Mouse (Mus musculus): ENCODE results near the gene Fbxo34.
"Not testable (repeated sequence)": the region's sequence is repeated elsewhere in the genome, so short reads cannot be mapped to it uniquely, and the experiment has no call there.

Fbxo34 gene

GRCm38 (mm10) chr14:47518619-47519018, 68.4 kb downstream of the Fbxo34 start:
- no peak for DNase-seq (ENCODE audit: low spot score)

- DNase-seq (ENCODE audit: low spot score): no peak
These were observed 70.7 kb downstream of the Fbxo34 start for GRCm38 (mm10) chr14:47520751-47521449.

DNA sequence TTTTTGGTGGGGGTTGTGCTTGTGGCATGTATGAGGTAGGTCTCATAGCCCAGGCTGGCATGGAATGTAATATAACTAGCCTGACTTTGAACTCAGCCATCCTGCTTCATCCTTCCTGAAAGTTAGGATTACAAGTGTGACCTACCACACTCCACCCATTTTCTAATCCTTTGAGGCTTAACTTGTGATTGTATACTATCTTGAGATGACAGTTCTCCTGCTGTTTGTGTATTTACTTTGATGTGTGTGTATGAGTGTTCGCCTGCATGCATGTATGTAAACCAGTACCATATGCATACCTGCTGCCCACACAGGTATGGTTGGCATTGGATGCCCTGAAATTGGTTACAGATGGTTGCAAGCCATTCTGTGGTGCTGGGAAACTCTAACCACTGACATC, 71.4 kb downstream of the Fbxo34 start:
- DNase-seq (ENCODE audit: low spot score): no peak

- DNase-seq (ENCODE audit: low spot score): no peak
These were observed 72.1 kb downstream of the Fbxo34 start for GRCm38 (mm10) chr14:47522301-47522700.

DNA sequence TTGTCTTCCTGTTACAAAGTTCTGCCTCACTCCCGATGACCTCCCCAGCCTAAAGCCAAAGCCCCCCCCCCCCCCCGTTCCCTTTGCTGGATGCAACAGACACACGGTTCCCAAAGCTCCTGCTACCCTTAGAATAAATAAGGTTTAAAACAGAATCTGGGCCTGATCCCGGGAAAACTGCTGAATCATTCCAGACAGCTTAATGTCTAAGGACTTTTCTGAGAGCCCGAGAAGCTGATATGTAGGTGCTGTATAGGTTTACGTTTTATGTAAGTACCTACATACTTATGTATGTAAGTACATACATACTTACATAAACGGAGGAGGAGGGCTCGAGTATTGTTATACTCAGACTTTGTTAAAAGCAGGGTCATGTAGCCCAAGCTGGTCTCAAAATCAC, 75.2 kb downstream of the Fbxo34 start:
- DNase-seq (ENCODE audit: low spot score): no peak

DNA sequence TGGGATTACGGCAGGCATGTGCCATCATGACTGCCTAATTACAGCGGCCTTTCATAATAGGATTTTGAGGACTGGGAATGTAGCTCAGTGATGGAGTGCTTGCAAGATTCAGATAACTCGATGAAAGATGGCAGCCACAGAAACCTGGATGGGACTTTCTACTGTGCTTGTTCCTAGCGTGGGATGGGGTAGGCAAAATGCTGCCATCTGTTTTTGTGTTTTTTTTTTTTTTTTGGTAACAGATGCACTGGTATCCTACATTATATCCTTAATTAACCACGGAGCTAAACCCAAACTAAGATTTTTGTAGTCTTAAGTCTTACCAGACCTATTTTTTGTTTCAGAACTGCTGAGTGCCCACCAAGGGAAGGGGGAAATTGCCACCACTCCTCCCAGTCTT, 75.6 kb downstream of the Fbxo34 start:
- no peak for DNase-seq (ENCODE audit: low spot score)

GRCm38 (mm10) chr14:47527833-47528232, 77.6 kb downstream of the Fbxo34 start:
- no peak for DNase-seq (ENCODE audit: low spot score)

- no peak for DNase-seq (ENCODE audit: low spot score)
These were observed 78.1 kb downstream of the Fbxo34 start for GRCm38 (mm10) chr14:47528293-47528692.

- peak; percentile 55 for DNase-seq (ENCODE audit: low spot score)
These were observed 78.8 kb downstream of the Fbxo34 start for GRCm38 (mm10) chr14:47529019-47529418.

- not testable (repeated sequence) for DNase-seq (ENCODE audit: low spot score)
These were observed 79.4 kb downstream of the Fbxo34 start for GRCm38 (mm10) chr14:47529592-47529991.

DNA sequence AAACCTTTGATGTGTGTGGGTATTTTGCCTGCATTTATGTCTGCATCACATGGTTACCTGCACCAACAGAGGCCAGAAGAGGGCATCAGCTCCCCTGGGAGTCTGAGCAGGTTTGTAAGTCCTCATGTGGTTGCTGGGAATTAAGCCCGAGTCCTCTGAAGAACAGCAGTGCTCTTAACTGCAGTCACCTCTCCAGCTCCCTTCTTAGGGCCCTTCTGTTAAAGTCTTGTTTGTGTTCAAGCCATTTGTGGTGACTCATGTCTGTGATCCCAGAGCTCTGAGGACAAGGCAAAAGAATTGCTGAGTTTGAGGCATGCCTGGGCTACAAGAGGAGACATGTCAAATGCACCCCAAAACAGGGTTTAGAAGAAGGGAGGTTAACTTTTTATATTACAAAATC, 82.3 kb downstream of the Fbxo34 start:
- no peak for DNase-seq (ENCODE audit: low spot score)

DNA sequence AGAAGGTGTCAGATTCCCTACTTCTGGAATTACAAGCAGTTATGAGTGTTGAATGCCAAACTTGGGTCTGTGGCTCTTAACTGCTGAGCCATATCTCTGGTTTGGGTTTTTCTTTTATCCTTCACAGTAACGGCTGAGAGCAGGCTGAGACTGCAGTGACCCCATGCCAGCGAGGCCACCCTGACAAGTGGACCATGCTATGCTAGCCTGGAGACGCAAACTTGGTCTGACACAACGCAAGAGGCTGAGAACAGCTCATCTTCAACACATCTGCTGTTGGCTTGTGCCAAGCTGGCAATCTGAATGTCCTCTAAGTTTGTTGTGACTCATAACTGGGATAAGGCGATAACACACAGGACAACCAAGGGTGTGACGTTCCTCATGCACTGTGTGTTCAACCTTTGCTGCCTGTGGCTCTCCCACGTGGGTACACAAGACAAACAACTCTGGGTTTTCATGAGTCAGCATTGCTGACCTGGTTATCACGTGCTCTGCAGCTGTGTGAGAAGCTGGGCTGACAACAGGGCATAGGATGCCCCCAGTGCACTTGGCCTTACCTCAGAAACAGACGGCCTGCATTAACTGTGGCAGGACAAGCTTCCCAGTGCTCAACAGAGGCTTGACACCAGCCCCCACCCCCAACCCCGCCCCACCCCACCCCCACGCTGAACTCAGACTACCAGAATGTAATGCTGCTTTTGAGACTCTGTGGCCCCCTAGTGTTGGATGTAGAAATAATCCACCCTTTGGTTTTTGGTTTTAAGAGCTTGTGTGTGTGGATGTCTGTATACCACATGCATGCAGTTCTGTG, 83.3 kb downstream of the Fbxo34 start:
- DNase-seq (ENCODE audit: low spot score): no peak

DNA sequence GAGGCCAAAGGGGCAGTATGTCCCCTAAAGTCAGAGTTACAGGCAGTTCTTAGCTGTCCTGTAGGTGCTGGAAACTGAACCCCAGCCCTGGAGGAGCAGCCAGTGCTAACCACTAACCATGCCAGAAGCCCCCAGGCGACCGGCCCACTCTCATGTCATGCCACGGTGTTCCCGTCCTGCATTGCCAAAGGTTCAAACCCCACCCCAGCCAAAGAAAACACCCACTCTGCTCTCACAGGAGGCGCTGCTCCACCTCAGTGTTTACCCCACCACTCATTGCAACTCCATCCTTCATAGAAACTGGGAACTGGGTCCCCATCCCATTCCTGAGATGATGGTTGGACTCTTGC, 83.9 kb downstream of the Fbxo34 start:
- DNase-seq (ENCODE audit: low spot score): no peak

GRCm38 (mm10) chr14:47535096-47535495, 84.9 kb downstream of the Fbxo34 start:
- no peak for DNase-seq (ENCODE audit: low spot score)

GRCm38 (mm10) chr14:47541325-47541948, 91.2 kb downstream of the Fbxo34 start:
- DNase-seq (ENCODE audit: low spot score): no peak

GRCm38 (mm10) chr14:47542283-47542682, 92.1 kb downstream of the Fbxo34 start:
- no peak for DNase-seq (ENCODE audit: low spot score)

DNA sequence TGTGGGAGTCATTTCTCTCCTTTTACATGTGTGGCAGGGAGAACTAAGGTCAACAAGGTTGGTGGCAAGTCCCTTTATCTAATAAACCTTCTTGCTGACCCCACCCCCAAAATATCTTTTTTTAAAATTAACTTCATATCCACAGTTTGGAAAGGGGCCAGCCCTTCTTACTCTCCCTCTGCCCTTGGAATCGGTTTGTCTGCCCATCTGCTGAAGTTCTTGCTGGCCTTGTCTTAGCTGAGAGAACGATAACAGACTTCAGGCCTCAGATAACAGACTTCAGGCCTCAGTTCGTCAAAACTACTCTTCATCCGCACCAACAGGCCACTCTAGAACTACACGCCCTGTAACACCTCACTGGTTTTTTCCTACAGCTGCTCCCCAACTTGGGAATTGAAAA, 94.1 kb downstream of the Fbxo34 start:
- DNase-seq (ENCODE audit: low spot score): no peak

- no peak for DNase-seq (ENCODE audit: low spot score)
These were observed 94.7 kb downstream of the Fbxo34 start for GRCm38 (mm10) chr14:47544877-47545276.

DNA sequence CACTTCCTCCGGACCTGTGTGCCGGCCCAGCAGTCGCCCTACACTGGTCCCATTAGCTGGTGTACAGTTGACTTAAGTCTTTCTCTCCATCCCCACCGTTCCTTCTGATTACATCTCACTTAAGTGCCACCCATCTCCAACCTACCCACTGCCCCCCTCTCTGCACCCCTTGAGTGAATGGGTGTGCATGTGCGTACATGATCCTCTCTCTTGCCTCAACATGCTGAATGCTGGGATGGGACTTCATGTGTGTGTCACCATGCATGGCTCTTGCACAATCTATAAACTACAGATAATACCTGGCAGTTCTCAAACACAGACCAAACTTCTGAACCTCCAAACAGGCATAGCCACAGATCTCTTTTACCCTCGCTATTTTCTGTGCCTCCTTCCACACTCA, 101.4 kb downstream of the Fbxo34 start:
- DNase-seq (ENCODE audit: low spot score): no peak

- no peak for DNase-seq (ENCODE audit: low spot score)
These were observed 103.2 kb downstream of the Fbxo34 start for GRCm38 (mm10) chr14:47553380-47553779.

DNA sequence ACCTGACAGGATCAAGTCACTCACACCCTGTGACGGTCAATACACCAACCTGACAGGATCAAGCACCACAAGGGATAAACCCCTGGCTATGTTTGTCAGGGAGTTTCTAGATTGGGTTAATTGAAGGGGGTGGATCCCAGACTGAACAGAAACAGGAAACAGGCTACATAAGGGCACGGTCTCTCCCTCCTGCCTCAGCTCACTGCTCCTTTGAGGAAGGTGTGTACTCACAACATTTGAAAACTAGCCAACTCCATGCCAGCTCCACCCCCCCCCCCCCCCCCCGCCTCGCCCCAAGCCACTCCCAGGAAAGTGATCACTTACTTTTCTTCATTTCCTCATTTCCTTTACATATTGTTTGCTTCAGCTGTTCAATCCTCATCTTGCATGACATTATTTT, 104.0 kb downstream of the Fbxo34 start:
- DNase-seq (ENCODE audit: low spot score): no peak

GRCm38 (mm10) chr14:47555225-47555624, 105.0 kb downstream of the Fbxo34 start:
- DNase-seq (ENCODE audit: low spot score): no peak

DNA sequence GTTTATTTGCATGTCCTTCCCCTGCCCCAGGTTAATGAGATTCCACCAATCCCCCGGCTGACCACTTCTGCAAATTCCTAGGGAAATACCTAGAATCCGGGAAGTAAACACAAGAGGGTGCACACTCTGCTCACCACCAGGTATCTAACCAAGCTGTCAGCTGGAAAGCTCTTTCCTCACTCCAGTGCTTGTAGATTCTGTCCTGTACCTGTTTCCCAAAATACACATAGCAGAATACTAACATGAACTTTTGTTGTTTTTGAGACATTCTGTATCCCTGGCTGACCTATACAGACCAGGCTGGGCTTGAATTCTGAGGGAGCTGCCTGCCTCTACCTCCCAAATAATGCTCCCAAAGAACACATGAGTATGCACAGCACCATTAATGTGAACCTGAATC, 110.5 kb downstream of the Fbxo34 start:
- no peak for DNase-seq (ENCODE audit: low spot score)
